Mouse (Mus musculus): ENCODE data around the gene Gatad2a. TPM values are rescaled to one million over a fixed set of nuclear protein-coding genes. Genes with fewer than 3 reads are reported as not detected.
A peak's percentile ranks its signal among the peaks of the same experiment; 100 is the strongest.
"Not testable (repeated sequence)": the region's sequence is repeated elsewhere in the genome, so short reads cannot be mapped to it uniquely, and the experiment has no call there.

Gatad2a gene
- polyA plus RNA-seq, 1 experiment from 2014 or later: 33.2 TPM

- Histone ChIP-seq H3K9ac (no peak overlapping the region), H3K9me3 (replicated peaks) (no peaks in the 10 kb centered on the region), H3K27me3 (no peaks in the 10 kb centered on the region), H3K4me2 (no peak overlapping the region), H3K36me3 (no peaks in the 10 kb centered on the region), H3K27ac (peak overlapping the region; percentile 38), H3K4me1 (replicated peaks) (peaks cover 51% of the 10 kb centered on the region), H3K4me3 (no peak overlapping the region)
- no peak for ATAC-seq (replicated peaks; ENCODE audit: insufficient number of reproducible peaks, insufficient read depth, low FRiP score, low read depth)
Observed at GRCm38 (mm10) chr8:69957879-69958278, 38.3 kb downstream of the Gatad2a start.

GRCm38 (mm10) chr8:69957419-69957818 lies 38.8 kb downstream of the Gatad2a start:
- H3K27ac ChIP-seq: peak overlapping the region; percentile 38
- H3K4me3 ChIP-seq: no peak overlapping the region
- H3K9me3 ChIP-seq (replicated peaks): no peaks in the 10 kb centered on the region
- no peaks in the 10 kb centered on the region for H3K36me3 ChIP-seq
- no peaks in the 10 kb centered on the region for H3K27me3 ChIP-seq
- 17% methylated on average over 1 of the region's 1 CpGs for WGBS
- H3K4me1 ChIP-seq (replicated peaks): peaks cover 51% of the 10 kb centered on the region
- H3K9ac ChIP-seq: no peak overlapping the region
- H3K4me2 ChIP-seq: no peak overlapping the region
- no peak for ATAC-seq (replicated peaks; ENCODE audit: insufficient number of reproducible peaks, insufficient read depth, low FRiP score, low read depth)

- Histone ChIP-seq H3K9me3 (replicated peaks) (no peaks in the 10 kb centered on the region), H3K27ac (no peak overlapping the region; the same call in 1 of the 2 replicates), H3K27me3 (no peaks in the 10 kb centered on the region), H3K4me1 (replicated peaks) (peaks cover 51% of the 10 kb centered on the region), H3K4me3 (no peak overlapping the region), H3K4me2 (no peak overlapping the region), H3K9ac (no peak overlapping the region), H3K36me3 (no peaks in the 10 kb centered on the region)
- WGBS: 52% methylated on average over 2 of the region's 2 CpGs
- no peak for ATAC-seq (replicated peaks; ENCODE audit: insufficient number of reproducible peaks, insufficient read depth, low FRiP score, low read depth)
Observed at GRCm38 (mm10) chr8:69956651-69957050, 39.5 kb downstream of the Gatad2a start.

GRCm38 (mm10) chr8:69954642-69955041 lies 41.5 kb downstream of the Gatad2a start:
- H3K4me1 ChIP-seq (replicated peaks): peaks cover 48% of the 10 kb centered on the region

GRCm38 (mm10) chr8:69954213-69954612 lies 42.0 kb downstream of the Gatad2a start:
- peaks cover 44% of the 10 kb centered on the region for H3K4me1 ChIP-seq (replicated peaks)
- H3K36me3 ChIP-seq: 0 out of 2 replicates have a peak, but pooled peaks cover 8% of the 10 kb centered on the region
- H3K27ac ChIP-seq: no peak overlapping the region
- H3K27me3 ChIP-seq: no peaks in the 10 kb centered on the region
- ATAC-seq (replicated peaks; ENCODE audit: insufficient number of reproducible peaks, insufficient read depth, low FRiP score, low read depth): no peak
- H3K9me3 ChIP-seq (replicated peaks): no peaks in the 10 kb centered on the region
- 42% methylated on average over 4 of the region's 4 CpGs for WGBS
- H3K4me2 ChIP-seq: no peak overlapping the region
- no peak overlapping the region for H3K4me3 ChIP-seq
- H3K9ac ChIP-seq: no peak overlapping the region

More at GRCm38 (mm10) chr8:69954642-69955041, 41.5 kb downstream of the Gatad2a start:
- Histone ChIP-seq H3K27me3 (no peaks in the 10 kb centered on the region), H3K4me2 (no peak overlapping the region), H3K9ac (no peak overlapping the region), H3K36me3 (0 out of 2 replicates have a peak, but pooled peaks cover 5% of the 10 kb centered on the region), H3K27ac (no peak overlapping the region), H3K9me3 (replicated peaks) (no peaks in the 10 kb centered on the region), H3K4me3 (no peak overlapping the region)
- ATAC-seq (replicated peaks; ENCODE audit: insufficient number of reproducible peaks, insufficient read depth, low FRiP score, low read depth): no peak
- WGBS: 69% methylated on average over 1 of the region's 1 CpGs

DNA sequence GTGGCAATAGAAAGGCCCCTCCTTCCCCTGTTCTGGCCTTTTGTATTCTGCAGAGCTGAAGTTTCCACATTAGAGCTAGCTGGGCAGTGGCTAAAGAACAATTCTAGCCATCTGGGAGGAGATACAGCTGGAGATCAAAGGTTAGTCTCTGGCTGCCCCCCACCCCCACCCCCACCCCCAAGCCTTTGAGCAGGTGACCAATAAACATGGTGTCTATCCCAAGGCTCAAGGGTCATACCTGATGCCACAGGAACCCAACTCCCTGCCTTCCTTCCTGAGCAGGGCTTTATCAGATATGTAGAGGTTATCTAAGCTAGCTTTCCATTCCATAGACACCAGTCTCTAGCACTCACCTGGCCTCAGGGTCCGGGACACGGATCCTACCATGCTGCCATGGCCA lies 45.9 kb downstream of the Gatad2a start:
- H3K27ac ChIP-seq: no peak overlapping the region
- WGBS: 89% methylated on average over 2 of the region's 2 CpGs

DNA sequence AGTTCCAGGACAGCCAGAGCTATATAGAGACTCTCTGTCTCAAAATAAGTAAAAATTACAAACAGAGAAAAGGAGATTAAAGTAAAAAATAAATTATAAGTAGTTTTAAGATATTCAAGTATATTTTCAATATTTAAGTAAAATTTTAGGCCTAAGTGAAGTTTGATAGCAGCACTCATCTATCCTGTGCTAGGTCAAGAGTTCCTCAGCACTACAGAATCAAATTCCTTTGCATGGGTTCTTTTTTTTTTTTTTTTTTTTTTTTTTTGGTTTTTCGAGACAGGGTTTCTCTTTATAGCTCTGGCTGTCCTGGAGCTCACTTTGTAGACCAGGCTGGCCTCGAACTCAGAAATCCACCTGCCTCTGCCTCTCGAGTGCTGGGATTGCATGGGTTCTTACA lies 53.7 kb downstream of the Gatad2a start:
- peaks cover 59% of the 10 kb centered on the region for H3K4me1 ChIP-seq (replicated peaks)
- not testable (repeated sequence) for H3K27ac ChIP-seq; H3K27me3 ChIP-seq; H3K9me3 ChIP-seq (replicated peaks); H3K4me3 ChIP-seq; ATAC-seq (replicated peaks; ENCODE audit: insufficient number of reproducible peaks, insufficient read depth, low FRiP score, low read depth); H3K4me2 ChIP-seq; H3K9ac ChIP-seq; H3K36me3 ChIP-seq
- WGBS: 85% methylated on average over 3 of the region's 3 CpGs

More for the DNA sequence above, 45.9 kb downstream of the Gatad2a start:
- Histone ChIP-seq H3K4me2 (no peak overlapping the region), H3K4me1 (replicated peaks) (peaks cover 16% of the 10 kb centered on the region), H3K4me3 (no peak overlapping the region), H3K9ac (no peak overlapping the region), H3K9me3 (replicated peaks) (no peaks in the 10 kb centered on the region), H3K27me3 (no peaks in the 10 kb centered on the region), H3K36me3 (0 out of 2 replicates have a peak, but pooled peaks cover 8% of the 10 kb centered on the region)
- ATAC-seq (replicated peaks; ENCODE audit: insufficient number of reproducible peaks, insufficient read depth, low FRiP score, low read depth): no peak

- ATAC-seq (replicated peaks; ENCODE audit: insufficient number of reproducible peaks, insufficient read depth, low FRiP score, low read depth): no peak
- 88% methylated on average over 2 of the region's 2 CpGs for WGBS
- Histone ChIP-seq H3K27ac (peak overlapping the region; percentile 71), H3K27me3 (no peaks in the 10 kb centered on the region), H3K4me1 (replicated peaks) (peaks cover 80% of the 10 kb centered on the region), H3K9ac (no peak overlapping the region), H3K9me3 (replicated peaks) (no peaks in the 10 kb centered on the region), H3K4me2 (no peak overlapping the region), H3K4me3 (no peak overlapping the region), H3K36me3 (peaks cover 4% of the 10 kb centered on the region; the same call in 1 of the 2 replicates)
Observed at GRCm38 (mm10) chr8:69940386-69940785, 55.8 kb downstream of the Gatad2a start.

- Histone ChIP-seq H3K4me3 (no peak overlapping the region), H3K9ac (no peak overlapping the region), H3K4me1 (replicated peaks) (peaks cover 86% of the 10 kb centered on the region), H3K9me3 (replicated peaks) (no peaks in the 10 kb centered on the region), H3K36me3 (peaks cover 5% of the 10 kb centered on the region; the same call in 1 of the 2 replicates), H3K27ac (peak overlapping the region; percentile 71), H3K4me2 (no peak overlapping the region), H3K27me3 (no peaks in the 10 kb centered on the region)
- 35% methylated on average over 3 of the region's 3 CpGs for WGBS
- peak; percentile 58; the same call in 1 of the 2 replicates for ATAC-seq (replicated peaks; ENCODE audit: insufficient number of reproducible peaks, insufficient read depth, low FRiP score, low read depth)
Observed at GRCm38 (mm10) chr8:69939633-69940032, 56.6 kb downstream of the Gatad2a start.

GRCm38 (mm10) chr8:69938245-69938982 lies 57.8 kb downstream of the Gatad2a start:
- H3K4me1 ChIP-seq (replicated peaks): peaks cover 80% of the 10 kb centered on the region
- H3K27me3 ChIP-seq: no peaks in the 10 kb centered on the region
- H3K9ac ChIP-seq: no peak overlapping the region

GRCm38 (mm10) chr8:69937466-69937865 lies 58.7 kb downstream of the Gatad2a start:
- Histone ChIP-seq H3K36me3 (peaks cover 5% of the 10 kb centered on the region; the same call in 1 of the 2 replicates), H3K9me3 (replicated peaks) (no peaks in the 10 kb centered on the region), H3K4me1 (replicated peaks) (peaks cover 74% of the 10 kb centered on the region), H3K9ac (no peak overlapping the region), H3K27me3 (no peaks in the 10 kb centered on the region), H3K4me2 (no peak overlapping the region), H3K27ac (peak overlapping the region; percentile 92), H3K4me3 (no peak overlapping the region)
- WGBS: 77% methylated on average over 3 of the region's 3 CpGs
- no peak for ATAC-seq (replicated peaks; ENCODE audit: insufficient number of reproducible peaks, insufficient read depth, low FRiP score, low read depth)

More at GRCm38 (mm10) chr8:69938245-69938982, 57.8 kb downstream of the Gatad2a start:
- WGBS: 65% methylated on average over 6 of the region's 6 CpGs
- ATAC-seq (replicated peaks; ENCODE audit: insufficient number of reproducible peaks, insufficient read depth, low FRiP score, low read depth): no peak
- peak overlapping the region; percentile 38 for H3K27ac ChIP-seq
- no peak overlapping the region for H3K4me3 ChIP-seq
- H3K36me3 ChIP-seq: peaks cover 5% of the 10 kb centered on the region; the same call in 1 of the 2 replicates
- H3K9me3 ChIP-seq (replicated peaks): no peaks in the 10 kb centered on the region
- H3K4me2 ChIP-seq: no peak overlapping the region

Data from heart, embryonic 15.5 days (tissue).